Mouse (Mus musculus) erythroblast, embryonic 14.5 days (primary cell): ENCODE measurements at regions not wholly inside any gene's neighbourhood (a gene's known extent, or its start where the extent isn't known, plus 50 kb on each side); places are given as distances from the start of the nearest gene placed in this dataset.
"Not testable (repeated sequence)": the region's sequence is repeated elsewhere in the genome, so short reads cannot be mapped to it uniquely, and the experiment has no call there.

ENCODE experiments used
- H3K27me3 ChIP-seq: 2 replicates; pipeline ENCODE4 v1.6.1; 2012; ENCODE audit warnings: inconsistent platforms; ENCODE audit not compliant: control insufficient read depth
- H3K36me3 ChIP-seq: 2 replicates; pipeline ENCODE4 v1.6.1; 2012; ENCODE audit warnings: mild to moderate bottlenecking, inconsistent platforms; ENCODE audit not compliant: control insufficient read depth
- H3K4me1 ChIP-seq: 2 replicates; pipeline ENCODE4 v1.6.1; 2012; ENCODE audit warnings: inconsistent platforms; ENCODE audit not compliant: control insufficient read depth
- H3K4me3 ChIP-seq: replicated peaks from 2 replicates; pipeline ENCODE3; 2012; ENCODE audit warnings: moderate library complexity, mild to moderate bottlenecking, inconsistent platforms
- H3K9me3 ChIP-seq: 2 replicates; pipeline ENCODE4 v1.6.1; 2012; ENCODE audit warnings: low read length, inconsistent platforms, mixed read lengths; ENCODE audit not compliant: control insufficient read depth
- GATA1 ChIP-seq: IDR thresholded peaks from 2 replicates; pipeline ENCODE4 v1.6.1; 2012; ENCODE audit warnings: low read length, inconsistent platforms, mixed read lengths
- TAL1 ChIP-seq: IDR thresholded peaks from 3 replicates; pipeline ENCODE4 v1.6.1; 2012; ENCODE audit warnings: low read length, inconsistent platforms, mixed read lengths

- no peaks in the 10 kb centered on the region for H3K27me3 ChIP-seq
- no peak overlapping the region for H3K4me3 ChIP-seq
- no peaks in the 10 kb centered on the region for H3K36me3 ChIP-seq
- no peaks in the 10 kb centered on the region for H3K9me3 ChIP-seq
- H3K4me1 ChIP-seq = no peaks in the 10 kb centered on the region
- TF ChIP-seq TAL1 = no peak
- no peak for TF ChIP-seq GATA1
Observed at GRCm38 (mm10) chr6:31917411-31918131, 132.5 kb upstream of the 1700012A03Rik start.

- Histone ChIP-seq H3K4me3 (no peak overlapping the region), H3K36me3 (no peaks in the 10 kb centered on the region), H3K4me1 (no peaks in the 10 kb centered on the region), H3K27me3 (no peaks in the 10 kb centered on the region), H3K9me3 (peaks cover 2% of the 10 kb centered on the region; the same call in 1 of the 2 replicates)
- TF ChIP-seq TAL1 (no peak), GATA1 (no peak)
Observed at GRCm38 (mm10) chr6:31901791-31902190, 148.3 kb upstream of the 1700012A03Rik start.

DNA sequence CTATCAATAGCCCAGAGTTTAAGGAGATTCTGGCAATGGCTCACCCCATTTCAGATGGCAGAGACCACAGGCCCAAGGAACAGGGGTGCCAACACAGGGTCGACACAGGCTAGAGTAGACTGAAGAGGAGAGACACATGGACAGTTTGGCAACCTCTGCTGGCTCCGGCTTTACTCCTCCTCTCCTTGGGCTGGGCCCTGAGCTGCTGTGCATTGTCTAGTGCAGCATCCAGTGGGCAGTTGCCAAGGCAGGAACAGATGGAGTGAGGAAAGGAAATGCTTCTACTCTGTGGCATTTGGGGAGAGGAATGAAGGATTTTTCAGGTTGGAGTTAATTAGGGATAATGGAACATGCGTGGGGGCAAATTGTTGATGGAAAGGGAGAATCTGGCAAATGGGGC lies 151.0 kb upstream of the 1700012A03Rik start:
- H3K27me3 ChIP-seq = no peaks in the 10 kb centered on the region
- H3K9me3 ChIP-seq = no peaks in the 10 kb centered on the region
- no peaks in the 10 kb centered on the region for H3K4me1 ChIP-seq
- no peak for TF ChIP-seq GATA1
- H3K4me3 ChIP-seq = no peak overlapping the region
- H3K36me3 ChIP-seq = no peaks in the 10 kb centered on the region

- Histone ChIP-seq H3K36me3 (no peaks in the 10 kb centered on the region), H3K4me1 (no peaks in the 10 kb centered on the region), H3K4me3 (no peak overlapping the region), H3K27me3 (no peaks in the 10 kb centered on the region), H3K9me3 (no peaks in the 10 kb centered on the region)
- TF ChIP-seq GATA1 (no peak), TAL1 (no peak)
Observed at GRCm38 (mm10) chr6:31898609-31899008, 151.4 kb upstream of the 1700012A03Rik start.

DNA sequence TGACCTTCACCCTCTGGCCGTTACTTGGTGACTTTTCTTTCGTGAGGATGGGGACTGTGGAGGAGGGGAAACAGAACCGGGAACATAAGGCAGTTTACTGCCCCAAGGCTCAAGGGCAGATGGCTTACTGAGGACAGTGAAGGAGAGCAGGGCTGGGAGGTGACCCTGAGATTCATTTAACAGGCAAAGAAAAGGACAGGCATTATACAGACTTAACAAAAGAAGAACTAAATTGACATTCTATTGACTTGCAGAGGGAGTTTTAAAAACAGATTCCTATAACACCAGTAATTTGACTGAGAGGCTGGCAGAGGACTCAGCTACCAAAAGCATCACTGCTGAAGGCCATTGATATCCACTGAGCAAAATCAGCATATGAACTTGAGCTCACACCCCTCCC lies 153.0 kb upstream of the 1700012A03Rik start:
- H3K36me3 ChIP-seq = no peaks in the 10 kb centered on the region
- H3K4me1 ChIP-seq = no peaks in the 10 kb centered on the region
- H3K4me3 ChIP-seq = no peak overlapping the region
- no peaks in the 10 kb centered on the region for H3K9me3 ChIP-seq
- no peak for TF ChIP-seq GATA1
- no peak for TF ChIP-seq TAL1
- no peaks in the 10 kb centered on the region for H3K27me3 ChIP-seq

DNA sequence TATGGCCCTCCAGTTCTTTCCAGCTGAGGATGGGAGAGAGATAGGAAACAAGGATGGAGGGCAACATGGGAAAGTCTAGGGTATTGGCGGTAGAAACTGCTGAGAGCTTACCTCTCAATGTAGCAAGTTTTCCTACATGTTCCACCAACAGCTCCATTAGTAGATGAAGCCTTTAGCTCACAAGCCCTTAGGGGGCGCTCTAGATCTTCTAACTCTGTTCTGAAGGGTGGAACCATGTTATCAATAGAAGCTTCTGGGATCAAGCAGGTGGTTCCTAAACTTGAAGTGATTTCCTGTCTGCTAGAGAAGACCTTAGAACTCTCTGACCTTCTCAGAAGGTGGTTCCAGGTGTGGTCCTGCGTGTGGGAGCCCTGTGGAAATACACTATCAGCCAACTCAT lies 154.2 kb upstream of the 1700012A03Rik start:
- Histone ChIP-seq H3K27me3 (no peaks in the 10 kb centered on the region), H3K4me1 (no peaks in the 10 kb centered on the region), H3K36me3 (no peaks in the 10 kb centered on the region), H3K9me3 (no peaks in the 10 kb centered on the region; the same call in 1 of the 2 replicates), H3K4me3 (no peak overlapping the region)
- TF ChIP-seq GATA1 (no peak), TAL1 (no peak)

DNA sequence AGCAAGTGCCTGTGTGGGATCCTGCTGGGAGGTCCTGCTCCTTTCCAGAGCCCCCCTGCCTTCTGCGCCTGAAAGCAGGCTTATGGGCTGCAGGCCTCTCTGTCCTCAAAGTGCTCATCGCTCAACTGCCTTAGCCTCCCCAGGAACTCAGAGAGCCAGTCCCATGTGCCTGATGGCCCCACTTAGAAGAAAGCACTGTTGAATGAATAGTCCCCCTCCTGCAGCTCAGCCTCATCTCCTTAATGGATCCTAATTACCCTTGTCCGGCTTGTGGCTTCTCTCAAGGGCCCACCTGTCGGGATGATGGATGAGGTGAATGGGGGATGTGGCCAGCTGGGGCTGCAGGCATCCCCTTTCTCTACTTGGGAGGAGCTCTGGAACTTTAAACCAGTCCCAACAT lies 163.1 kb upstream of the 1700012A03Rik start:
- Histone ChIP-seq H3K4me1 (no peaks in the 10 kb centered on the region), H3K27me3 (no peaks in the 10 kb centered on the region), H3K36me3 (no peaks in the 10 kb centered on the region), H3K9me3 (no peaks in the 10 kb centered on the region; the same call in none of the 2 replicates), H3K4me3 (no peak overlapping the region)
- TF ChIP-seq GATA1 (no peak), TAL1 (no peak)

DNA sequence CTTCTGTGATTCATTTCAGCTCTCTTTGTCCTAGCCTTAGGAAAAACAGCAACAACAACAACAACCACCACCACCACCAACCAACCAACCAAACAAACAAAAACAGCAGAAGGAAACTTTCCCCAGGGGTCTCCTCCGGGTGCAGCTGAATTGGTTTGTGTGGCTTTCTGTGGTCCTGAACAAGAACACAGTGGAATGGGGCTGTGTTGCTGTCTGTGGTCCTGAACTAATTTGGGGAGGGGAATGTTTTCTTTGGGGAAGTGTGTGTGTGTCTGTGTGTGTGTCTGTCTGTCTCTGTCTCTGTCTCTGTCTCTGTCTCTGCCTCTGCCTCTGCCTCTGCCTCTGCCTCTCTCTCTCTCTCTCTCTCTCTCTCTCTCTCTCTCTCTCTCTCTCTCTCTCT lies 164.8 kb upstream of the 1700012A03Rik start:
- not testable (repeated sequence) for H3K9me3 ChIP-seq, H3K4me3 ChIP-seq, H3K4me1 ChIP-seq, H3K27me3 ChIP-seq, H3K36me3 ChIP-seq

DNA sequence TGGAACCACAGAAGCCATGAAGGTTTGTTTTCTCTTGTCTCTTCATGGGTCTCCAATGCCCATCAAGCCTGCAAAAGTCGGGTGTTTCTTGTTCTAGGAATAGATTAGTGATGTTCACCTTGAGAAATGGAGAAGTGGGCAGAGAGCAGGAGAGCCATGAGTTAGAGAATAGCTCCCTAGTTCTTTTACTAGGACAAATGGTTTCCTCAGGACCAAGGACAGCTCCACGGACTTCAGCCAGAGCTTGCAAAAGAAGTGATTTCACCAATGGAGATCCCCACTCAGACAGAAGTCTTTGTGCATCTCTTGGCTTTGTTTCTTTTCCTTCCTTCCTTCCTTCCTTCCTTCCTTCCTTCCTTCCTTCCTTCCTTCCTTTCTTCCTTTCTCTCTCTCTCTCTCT lies 166.3 kb upstream of the 1700012A03Rik start:
- H3K4me1 ChIP-seq = no peaks in the 10 kb centered on the region
- H3K9me3 ChIP-seq = no peaks in the 10 kb centered on the region; the same call in 1 of the 2 replicates
- no peaks in the 10 kb centered on the region for H3K27me3 ChIP-seq
- no peaks in the 10 kb centered on the region for H3K36me3 ChIP-seq
- H3K4me3 ChIP-seq = no peak overlapping the region
- no peak for TF ChIP-seq TAL1

DNA sequence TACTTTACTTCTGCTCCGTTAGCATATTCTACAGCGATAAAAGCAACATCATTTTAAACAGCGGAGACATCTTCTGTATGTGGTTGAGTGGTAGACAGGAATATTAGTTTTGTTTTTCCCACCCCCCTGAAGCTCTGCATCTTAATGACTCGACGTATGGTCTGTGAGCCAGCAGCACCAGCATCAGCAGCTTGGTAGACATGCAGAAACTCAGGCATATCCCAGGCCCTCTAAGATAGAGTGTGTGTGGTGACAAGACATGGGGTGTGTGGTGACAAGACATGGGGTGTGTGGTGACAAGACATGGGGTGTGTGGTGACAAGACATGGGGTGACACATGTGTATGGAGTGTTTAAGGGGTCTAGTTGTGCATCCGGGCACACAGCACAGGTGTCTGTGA lies 175.4 kb upstream of the 1700012A03Rik start:
- H3K36me3 ChIP-seq = no peaks in the 10 kb centered on the region
- no peaks in the 10 kb centered on the region for H3K4me1 ChIP-seq
- H3K9me3 ChIP-seq = no peaks in the 10 kb centered on the region
- TF ChIP-seq TAL1 = no peak
- no peak for TF ChIP-seq GATA1
- no peak overlapping the region for H3K4me3 ChIP-seq
- H3K27me3 ChIP-seq = no peaks in the 10 kb centered on the region
